Mouse (Mus musculus): ENCODE measurements at regions not wholly inside any gene's neighbourhood (a gene's known extent, or its start where the extent isn't known, plus 50 kb on each side); places are given as distances from the start of the nearest gene placed in this dataset.

DNA sequence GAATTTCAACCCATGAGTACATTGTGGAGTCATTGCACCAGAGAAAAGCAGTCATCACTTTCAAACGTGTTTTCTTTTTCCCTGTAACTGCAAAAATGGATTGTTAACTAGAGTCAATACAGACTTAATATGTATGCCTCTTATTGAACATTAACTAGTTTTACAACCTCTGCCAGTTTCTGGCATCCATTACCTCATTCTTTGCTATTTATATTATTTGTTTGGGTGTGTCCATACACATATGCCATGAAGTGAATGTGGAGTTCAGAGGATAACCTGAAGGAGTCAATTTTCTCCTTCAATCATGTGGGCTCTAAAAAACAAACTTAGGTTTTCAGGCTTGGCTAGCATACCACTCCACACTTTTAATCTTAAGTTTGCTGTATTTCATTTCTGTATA lies 50.9 kb upstream of the Ezh2 start:
- TF ChIP-seq CTCF (IDR thresholded peaks at IDR 0.05; ENCODE audit: control insufficient read depth, insufficient read depth, low read length): no peak
- TF ChIP-seq POLR2A (IDR thresholded peaks at IDR 0.05; ENCODE audit: borderline replicate concordance, control insufficient read depth, low read depth, low read length): no peak

All from bone marrow, adult 2 months (tissue).